Mouse (Mus musculus): ENCODE data around the gene Inhbe. TPM values are rescaled to one million over a fixed set of nuclear protein-coding genes. Genes with fewer than 3 reads are reported as not detected.
A peak's percentile ranks its signal among the peaks of the same experiment; 100 is the strongest.

Inhbe gene
- 0.02 TPM in 1 of 2 replicates, not detected in the other for total RNA-seq (2015)
- not detected in 2 replicates for total RNA-seq (2017)

GRCm38 (mm10) chr10:127353909-127354895, at the start of gene Inhbe:
Gene Inhbe (minus strand): TSS chr10:127354411.
- ATAC-seq (replicated peaks; ENCODE audit: poor library complexity) = 0 out of 2 replicates have a peak, but pooled peaks have one; percentile 21

GRCm38 (mm10) chr10:127391774-127392173, 37.6 kb upstream of the Inhbe start:
- peak; percentile 44; the same call in 1 of the 2 replicates for ATAC-seq (replicated peaks; ENCODE audit: poor library complexity)

GRCm38 (mm10) chr10:127381743-127382134, 27.5 kb upstream of the Inhbe start:
- ATAC-seq (replicated peaks; ENCODE audit: poor library complexity) = no peak

- ATAC-seq (replicated peaks; ENCODE audit: poor library complexity) = peak; percentile 56
These were observed 26.8 kb upstream of the Inhbe start for GRCm38 (mm10) chr10:127380767-127381742.

GRCm38 (mm10) chr10:127380251-127380691, 26.1 kb upstream of the Inhbe start, which contains the start of gene R3hdm2:
Gene R3hdm2 (plus strand): TSS chr10:127380327.
- peak; percentile 95 for ATAC-seq (replicated peaks; ENCODE audit: poor library complexity)

GRCm38 (mm10) chr10:127379654-127380053, 25.4 kb upstream of the Inhbe start:
- no peak for ATAC-seq (replicated peaks; ENCODE audit: poor library complexity)

GRCm38 (mm10) chr10:127377700-127378099, 23.5 kb upstream of the Inhbe start:
- ATAC-seq (replicated peaks; ENCODE audit: poor library complexity) = no peak

- ATAC-seq (replicated peaks; ENCODE audit: poor library complexity) = no peak
These were observed 16.8 kb upstream of the Inhbe start for GRCm38 (mm10) chr10:127371023-127371422.

GRCm38 (mm10) chr10:127369834-127370820, 15.9 kb upstream of the Inhbe start, which contains the start of gene Inhbc:
Gene Inhbc (minus strand): TSS chr10:127370431.
- no peak for ATAC-seq (replicated peaks; ENCODE audit: poor library complexity)

GRCm38 (mm10) chr10:127368273-127368672, 14.1 kb upstream of the Inhbe start:
- ATAC-seq (replicated peaks; ENCODE audit: poor library complexity) = no peak

- no peak for ATAC-seq (replicated peaks; ENCODE audit: poor library complexity)
These were observed 12.9 kb upstream of the Inhbe start for GRCm38 (mm10) chr10:127367116-127367515.

GRCm38 (mm10) chr10:127360714-127361113, 6.5 kb upstream of the Inhbe start:
- peak; percentile 50; the same call in 1 of the 2 replicates for ATAC-seq (replicated peaks; ENCODE audit: poor library complexity)

GRCm38 (mm10) chr10:127355336-127355735, 1.1 kb upstream of the Inhbe start:
- no peak for ATAC-seq (replicated peaks; ENCODE audit: poor library complexity)

- ATAC-seq (replicated peaks; ENCODE audit: poor library complexity) = no peak
These were observed 1.4 kb downstream of the Inhbe start for GRCm38 (mm10) chr10:127352766-127353165.

- no peak for ATAC-seq (replicated peaks; ENCODE audit: poor library complexity)
These were observed 2.0 kb downstream of the Inhbe start for GRCm38 (mm10) chr10:127352187-127352586.

- no peak for ATAC-seq (replicated peaks; ENCODE audit: poor library complexity)
These were observed 2.5 kb downstream of the Inhbe start for GRCm38 (mm10) chr10:127351719-127352118.

GRCm38 (mm10) chr10:127351285-127351595, 3.0 kb downstream of the Inhbe start:
- no peak for ATAC-seq (replicated peaks; ENCODE audit: poor library complexity)

- ATAC-seq (replicated peaks; ENCODE audit: poor library complexity) = peak; percentile 94
These were observed 3.5 kb downstream of the Inhbe start for GRCm38 (mm10) chr10:127350594-127351284.

- no peak for ATAC-seq (replicated peaks; ENCODE audit: poor library complexity)
These were observed 4.4 kb downstream of the Inhbe start for GRCm38 (mm10) chr10:127349810-127350209.
